Mouse (Mus musculus) ES-E14 (cell line): ENCODE measurements around the gene Rexo2. TPM values are rescaled to one million over a fixed set of nuclear protein-coding genes. Genes with fewer than 3 reads are reported as not detected.
"Not testable (repeated sequence)": the region's sequence is repeated elsewhere in the genome, so short reads cannot be mapped to it uniquely, and the experiment has no call there.

ENCODE experiments used
- DNase-seq: peaks from one replicate; pipeline ENCODE4 v3.0.0-alpha.2; 2013; ENCODE audit warnings: low read depth, low spot score
- H3K27ac ChIP-seq: 2 replicates; pipeline ENCODE4 v1.5.1; 2012; ENCODE audit warnings: low read depth, mild to moderate bottlenecking, low read length, moderate library complexity, mixed read lengths; ENCODE audit not compliant: poor library complexity, insufficient read depth, severe bottlenecking
- H3K36me3 ChIP-seq: 2 replicates; pipeline ENCODE4 v1.6.1; 2012; ENCODE audit warnings: mild to moderate bottlenecking, low read length, moderate library complexity, mixed read lengths; ENCODE audit not compliant: control insufficient read depth, poor library complexity, insufficient read depth, severe bottlenecking
- H3K4me1 ChIP-seq, 2 experiments: fragments of 150-350 bp in 1 of 2; sonication (generic) in 1 of 2; 2 replicates each; pipeline ENCODE4 v1.6.1; 2012; ENCODE audit warnings: low read length in 2 of 2, mild to moderate bottlenecking in 1 of 2, mixed read lengths in 1 of 2; ENCODE audit not compliant: control insufficient read depth in 2 of 2, insufficient read depth in 2 of 2, poor library complexity in 1 of 2
- H3K4me3 ChIP-seq, 2 experiments: fragments of 150-350 bp in 1 of 2; sonication (generic) in 1 of 2; 2 replicates each; pipeline ENCODE4 v1.5.1; 2012; ENCODE audit warnings: low read length in 2 of 2, low read depth in 1 of 2, mild to moderate bottlenecking in 1 of 2, mixed read lengths in 1 of 2; ENCODE audit not compliant: insufficient read depth in 1 of 2, poor library complexity in 1 of 2, severe bottlenecking in 1 of 2
- H3K9ac ChIP-seq: 2 replicates; pipeline ENCODE4 v1.6.1; 2012; ENCODE audit warnings: low read depth, mild to moderate bottlenecking, low read length, mixed read lengths; ENCODE audit not compliant: poor library complexity, insufficient read depth, severe bottlenecking
- H3K9me3 ChIP-seq: fragments of 150-350 bp; sonication (generic); 2 replicates; pipeline ENCODE4 v1.6.1; 2012; ENCODE audit warnings: low read depth, mild to moderate bottlenecking, low read length; ENCODE audit not compliant: control insufficient read depth, insufficient read depth
- CHD2 ChIP-seq: IDR thresholded peaks from 2 replicates; pipeline ENCODE4 v1.6.1; 2014; ENCODE audit warnings: mild to moderate bottlenecking, low read depth, low read length, inconsistent platforms
- HCFC1 ChIP-seq: IDR thresholded peaks from 2 replicates; pipeline ENCODE4 v1.6.1; 2012; ENCODE audit warnings: low read length, inconsistent platforms, borderline replicate concordance; ENCODE audit not compliant: insufficient read depth
- MAFK ChIP-seq: IDR thresholded peaks from 2 replicates; pipeline ENCODE4 v1.6.1; 2014; ENCODE audit warnings: mild to moderate bottlenecking, low read depth, low read length, inconsistent platforms; ENCODE audit not compliant: insufficient read depth
- ZC3H11A ChIP-seq: IDR thresholded peaks from 2 replicates; pipeline ENCODE4 v1.6.1; 2012; ENCODE audit warnings: low read depth, mild to moderate bottlenecking, inconsistent platforms, low read length, borderline replicate concordance
- ZNF384 ChIP-seq: IDR thresholded peaks from 2 replicates; pipeline ENCODE4 v1.6.1; 2012; ENCODE audit warnings: low read depth, low read length, inconsistent platforms
- in situ Hi-C, 2 experiments: fragments of 600-800 bp; cut with MboI; formaldehyde crosslinking; loops; one replicate each; pipeline ENCODE4 v1.15.1; 2025; ENCODE audit warnings: low sequenced_read_pairs in 2 of 2, inconsistent platforms in 1 of 2; ENCODE audit not compliant: unreplicated experiment in 2 of 2
- total RNA-seq: library from RNA; depleted of rRNA; stranded (reverse); fragments of 300-350 nt; gene quantifications from 2 replicates; pipeline ENCODE4 v1.2.3, GENCODE M21; 2012; rRNA removed

The Rexo2 gene
- total RNA-seq, result 55.5 and 64.7 TPM in 2 replicates

DNA sequence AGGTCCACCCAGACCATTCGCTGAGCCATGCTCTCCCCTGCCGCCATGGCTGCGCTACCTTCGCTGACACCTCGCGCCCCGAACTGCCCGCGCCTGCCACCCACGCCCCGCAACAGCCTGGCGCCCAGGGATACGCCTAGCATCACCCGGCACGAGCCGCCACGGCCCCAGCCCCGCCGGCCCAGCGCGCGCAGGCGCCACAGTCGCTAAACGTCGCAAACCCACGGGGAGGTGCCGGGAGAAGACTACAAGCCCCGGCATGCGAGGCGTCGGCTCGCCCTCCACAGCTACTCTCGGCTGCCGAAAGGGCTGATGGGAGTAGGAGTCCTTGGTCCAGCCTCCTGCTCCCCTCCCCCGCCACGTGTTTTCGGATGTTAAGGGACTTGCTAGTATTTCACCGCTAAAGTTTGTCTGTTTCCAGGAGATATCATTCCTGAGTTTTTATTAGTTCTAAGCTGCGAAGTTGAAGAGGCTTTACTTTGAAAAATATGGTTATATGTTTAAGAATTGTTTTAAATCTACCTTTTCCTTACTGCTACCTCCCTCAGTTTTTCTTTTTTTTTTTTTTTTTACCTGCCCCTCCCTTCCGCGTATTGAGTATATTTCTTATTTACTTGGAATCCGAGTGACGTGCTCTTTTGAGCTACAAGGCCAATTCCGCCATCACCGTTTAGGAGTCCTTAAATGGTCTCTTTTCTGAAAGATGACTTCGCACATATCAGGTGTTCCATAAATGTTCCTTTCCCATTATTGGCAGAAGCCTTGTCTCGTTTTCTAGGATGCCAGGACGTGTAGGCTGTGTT lies at the start of gene Rexo2:
Rexo2 (minus strand) TSS at position 213 of the 803 bp plus-strand sequence.
- Histone ChIP-seq H3K27ac (no peak within 1 kb of the TSS; the same call in 1 of the 2 replicates), H3K9ac (peak within 1 kb of the TSS; percentile 92), H3K4me3 (peak within 1 kb of the TSS; percentile 80 to 97), H3K9me3 (no peaks in the 10 kb centered on the region), H3K36me3 (no peaks in the 10 kb centered on the region; the same call in 1 of the 2 replicates), H3K4me1 (0 out of 4 replicates have a peak, but pooled peaks cover 0 to 2% of the 10 kb centered on the region in 2 experiments)
- in situ Hi-C loops, result no loop called here
- DNase-seq, result peak; percentile 83
- TF ChIP-seq CHD2, result no peak; the same call in none of the 2 replicates
- TF ChIP-seq ZC3H11A, result no peak
- peak; percentile 62; the same call in 1 of the 2 replicates for TF ChIP-seq ZNF384
- peak; percentile 99 for TF ChIP-seq HCFC1

GRCm38 (mm10) chr9:48526520-48526919 lies 46.1 kb upstream of the Rexo2 start:
- H3K4me3 ChIP-seq, result no peak overlapping the region
- H3K36me3 ChIP-seq, result no peaks in the 10 kb centered on the region
- no peaks in the 10 kb centered on the region for H3K4me1 ChIP-seq
- H3K9ac ChIP-seq, result no peak overlapping the region
- no peak overlapping the region for H3K27ac ChIP-seq
- no peak for DNase-seq
- TF ChIP-seq HCFC1 (no peak), ZNF384 (no peak), MAFK (no peak), CHD2 (no peak), ZC3H11A (no peak)
- peaks cover 6% of the 10 kb centered on the region; the same call in 1 of the 2 replicates for H3K9me3 ChIP-seq
- in situ Hi-C loops, result no loop called here

DNA sequence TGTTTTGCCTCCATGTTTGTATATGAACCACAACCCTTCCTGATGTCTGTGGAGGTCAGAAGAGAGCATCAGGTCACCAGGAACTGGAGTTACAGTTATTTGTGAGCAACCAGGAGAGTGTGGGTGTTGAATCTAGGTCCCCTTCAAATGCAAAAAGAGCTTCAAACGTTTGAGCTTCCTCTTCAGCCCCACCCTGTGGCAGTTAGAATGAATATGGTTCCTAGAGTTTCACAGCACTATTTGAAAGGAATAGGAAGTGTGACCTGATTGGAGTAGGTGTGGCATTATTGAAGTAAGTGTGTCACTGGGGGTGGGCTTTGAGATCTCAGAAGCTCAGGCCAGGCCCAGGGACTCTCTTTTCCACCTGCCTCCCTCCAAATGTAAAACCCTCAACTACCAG lies 45.1 kb upstream of the Rexo2 start:
- in situ Hi-C loops, result no loop called here
- DNase-seq, result no peak
- Histone ChIP-seq H3K36me3 (no peaks in the 10 kb centered on the region), H3K4me3 (no peak overlapping the region), H3K27ac (no peak overlapping the region), H3K4me1 (no peaks in the 10 kb centered on the region), H3K9ac (no peak overlapping the region), H3K9me3 (no peaks in the 10 kb centered on the region)
- TF ChIP-seq MAFK (no peak), CHD2 (no peak), HCFC1 (no peak), ZC3H11A (no peak), ZNF384 (no peak)

GRCm38 (mm10) chr9:48520405-48520804 lies 40.0 kb upstream of the Rexo2 start:
- H3K27ac ChIP-seq, in situ Hi-C loops, DNase-seq: not testable (repeated sequence)

More at GRCm38 (mm10) chr9:48520405-48520804, 40.0 kb upstream of the Rexo2 start:
- not testable (repeated sequence) for H3K36me3 ChIP-seq, H3K9me3 ChIP-seq, H3K4me1 ChIP-seq, H3K9ac ChIP-seq, H3K4me3 ChIP-seq
